Mouse (Mus musculus) brain, adult 2 months (tissue): ENCODE measurements at regions not wholly inside any gene's neighbourhood (a gene's known extent, or its start where the extent isn't known, plus 50 kb on each side); places are given as distances from the start of the nearest gene placed in this dataset.
A peak's percentile ranks its signal among the peaks of the same experiment; 100 is the strongest.

ENCODE experiments used
- DNase-seq: peaks from one replicate; pipeline ENCODE4 v3.0.0; 2011; ENCODE audit warnings: low read depth, low spot score

- DNase-seq: no peak
Observed at GRCm38 (mm10) chr3:35688111-35688510, 65.8 kb upstream of the Atp11b start.

- peak; percentile 85 for DNase-seq
Observed at GRCm38 (mm10) chr3:35688781-35689180, 65.1 kb upstream of the Atp11b start.

GRCm38 (mm10) chr3:35693039-35693438 lies 60.9 kb upstream of the Atp11b start:
- peak; percentile 83 for DNase-seq

- no peak for DNase-seq
Observed at GRCm38 (mm10) chr3:35693551-35693950, 60.4 kb upstream of the Atp11b start.

GRCm38 (mm10) chr3:35694241-35694640 lies 59.7 kb upstream of the Atp11b start:
- no peak for DNase-seq

GRCm38 (mm10) chr3:35695859-35696258 lies 58.0 kb upstream of the Atp11b start:
- no peak for DNase-seq

GRCm38 (mm10) chr3:35699266-35699665 lies 54.6 kb upstream of the Atp11b start:
- DNase-seq: no peak

GRCm38 (mm10) chr3:35699979-35700378 lies 53.9 kb upstream of the Atp11b start:
- no peak for DNase-seq

- no peak for DNase-seq
Observed at GRCm38 (mm10) chr3:35703528-35704327, 50.2 kb upstream of the Atp11b start.
